Comparison of ENCODE assay signal across 9 mouse cellular contexts in genomic region chrX:142305010-142305868, GRCm38 (mm10). TPM values are rescaled to one million over a fixed set of nuclear protein-coding genes. Genes with fewer than 3 reads are reported as not detected.
DNase-seq lines count a peak whose midpoint lies in the region; ATAC-seq lines count a peak whose summit lies in the region.
"Had no signal": no experiment of that assay in that cellular context is flagged by ENCODE, and none has a peak within 500 bp of the region (broad histone marks: within the 10 kb centered on the region; RNA-seq: fewer than 3 reads in every experiment).

No protein-coding gene starts in this region.

- no peak for DNase-seq in frontal cortex, postnatal 25 days (ENCODE audit: low spot score in 2 of 2)
- DNase-seq in right cerebral cortex, postnatal 14 days = peak; percentile 5
- DNase-seq in right cerebral cortex, postnatal 25 days = no peak
- DNase-seq in kidney, postnatal 10 days = peak; percentile 7
- peak; percentile 22 for DNase-seq in neural tube, embryonic 10.5 days (ENCODE audit: extremely low spot score, low spot score)
- DNase-seq in urinary bladder, postnatal 10 days (ENCODE audit: low spot score) = no peak
- no peak for DNase-seq in adrenal gland, postnatal 25 days

- ATAC-seq in frontal cortex, adult (ENCODE audit: low TSS enrichment) = peak; percentile 64

RNA-seq across cellular contexts. Expression of gene Kcne1l, which starts 0.9 kb away (rescaled TPM):
- 0.21 TPM in 1 of 2 replicates, not detected in the other for total RNA-seq in adrenal gland, postnatal 25 days (2021)
- total RNA-seq: common myeloid progenitor, adult 5-6 weeks had no signal

Comparison
In these comparisons a context has a peak if more than half of its experiments do, and no peak if none do; other contexts are left out.
1. DNase-seq: peak in right cerebral cortex, postnatal 14 days (single experiment), kidney, postnatal 10 days (single experiment) and neural tube, embryonic 10.5 days (single experiment); none in frontal cortex, postnatal 25 days (0 of 2), right cerebral cortex, postnatal 25 days (single experiment), urinary bladder, postnatal 10 days (single experiment) and adrenal gland, postnatal 25 days (single experiment).